In the genomic region with DNA sequence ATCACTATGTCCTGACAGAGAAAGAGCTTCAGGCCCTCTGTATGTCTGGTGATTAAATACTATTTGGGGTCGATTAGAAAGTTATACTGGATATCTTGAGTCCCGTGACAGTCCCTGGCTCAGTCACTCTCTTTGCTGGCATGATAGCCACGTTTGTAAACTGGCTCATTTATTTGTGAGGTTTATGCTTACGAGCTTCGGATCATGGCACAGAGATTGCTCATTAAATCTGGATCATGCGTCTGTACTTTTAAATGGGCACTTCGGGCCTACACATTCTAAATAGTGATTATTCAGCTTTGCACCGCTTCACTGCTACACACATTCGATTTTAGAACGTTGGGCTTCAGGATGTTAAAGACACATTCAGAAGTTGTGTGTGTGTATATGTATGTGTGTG, we compare ENCODE assay signal across 20 mouse cellular contexts.
"Had no signal": no experiment of that assay in that cellular context is flagged by ENCODE, and none has a peak within 500 bp of the region (broad histone marks: within the 10 kb centered on the region; RNA-seq: fewer than 3 reads in every experiment).

No protein-coding gene starts in this region.

- H3K36me3 ChIP-seq: lung, embryonic 15.5 days; midbrain, embryonic 13.5 days; midbrain, embryonic 15.5 days; neural tube, embryonic 13.5 days had no signal

- H3K27me3 ChIP-seq: lung, embryonic 15.5 days; megakaryocyte, embryonic 14.5 days; midbrain, embryonic 13.5 days; midbrain, embryonic 15.5 days; neural tube, embryonic 13.5 days had no signal

- H3K9ac ChIP-seq: liver, postnatal 0 days; lung, embryonic 15.5 days; midbrain, embryonic 13.5 days; midbrain, embryonic 15.5 days; neural tube, embryonic 13.5 days had no signal

- H3K4me1 ChIP-seq: lung, embryonic 15.5 days; megakaryocyte, embryonic 14.5 days; midbrain, embryonic 13.5 days; midbrain, embryonic 15.5 days had no signal

- H3K4me3 ChIP-seq: lung, embryonic 15.5 days; megakaryocyte, embryonic 14.5 days; midbrain, embryonic 13.5 days; midbrain, embryonic 15.5 days; neural tube, embryonic 13.5 days had no signal

- H3K27ac ChIP-seq: lung, embryonic 15.5 days; macrophage; midbrain, embryonic 13.5 days; midbrain, embryonic 15.5 days; neural tube, embryonic 13.5 days had no signal

- H3K4me2 ChIP-seq: lung, embryonic 15.5 days; midbrain, embryonic 11.5 days; midbrain, embryonic 13.5 days; midbrain, embryonic 15.5 days; neural tube, embryonic 13.5 days had no signal

- ATAC-seq: liver, postnatal 0 days; lung, postnatal 0 days; midbrain, embryonic 13.5 days; midbrain, embryonic 15.5 days had no signal

- DNase-seq: liver, postnatal 0 days; lung, adult 2 months; lung, postnatal 14 days; lung, postnatal 36 days; retina, postnatal 1 day; right cerebral cortex, adult 18-20 months; right cerebral cortex, postnatal 25 days; right cerebral cortex, postnatal 4 days; spleen, adult 18-20 months; thymus, adult 18-20 months; thymus, postnatal 14 days; thymus, postnatal 36 days had no signal

- H3K9me3 ChIP-seq: lung, embryonic 15.5 days; midbrain, embryonic 13.5 days; midbrain, embryonic 15.5 days; neural tube, embryonic 13.5 days had no signal
